Mouse (Mus musculus) right cerebral cortex, postnatal 10 days (tissue): ENCODE data around the gene Ets1.

Experiments
- DNase-seq, 2 experiments: peaks; one replicate each; pipeline ENCODE4 v3.0.0; 2021; ENCODE audit warnings: low spot score in 2 of 2

The Ets1 gene

GRCm38 (mm10) chr9:32666611-32667517 lies 30.8 kb downstream of the Ets1 start:
- peak; percentile 44 for DNase-seq

GRCm38 (mm10) chr9:32667518-32667908 lies 31.5 kb downstream of the Ets1 start:
- no peak for DNase-seq

GRCm38 (mm10) chr9:32668075-32668673 lies 32.2 kb downstream of the Ets1 start:
- peak; percentile 28 to 59 for DNase-seq

- no peak for DNase-seq
Observed at GRCm38 (mm10) chr9:32669397-32669796, 33.4 kb downstream of the Ets1 start.

GRCm38 (mm10) chr9:32671970-32672859 lies 36.2 kb downstream of the Ets1 start:
- peak; percentile 55 to 57 for DNase-seq

GRCm38 (mm10) chr9:32673923-32674322 lies 37.9 kb downstream of the Ets1 start:
- no peak for DNase-seq

GRCm38 (mm10) chr9:32675671-32676409 lies 39.8 kb downstream of the Ets1 start:
- DNase-seq: no peak

GRCm38 (mm10) chr9:32676480-32676879 lies 40.5 kb downstream of the Ets1 start:
- DNase-seq: no peak

- no peak for DNase-seq
Observed at GRCm38 (mm10) chr9:32677646-32678045, 41.6 kb downstream of the Ets1 start.

GRCm38 (mm10) chr9:32678120-32678757 lies 42.2 kb downstream of the Ets1 start:
- DNase-seq: no peak

GRCm38 (mm10) chr9:32679531-32679930 lies 43.5 kb downstream of the Ets1 start:
- DNase-seq: no peak

GRCm38 (mm10) chr9:32680201-32680600 lies 44.2 kb downstream of the Ets1 start:
- DNase-seq: no peak

GRCm38 (mm10) chr9:32685793-32686558 lies 50.0 kb downstream of the Ets1 start:
- DNase-seq: peak; percentile 54 to 55

GRCm38 (mm10) chr9:32688351-32688750 lies 52.3 kb downstream of the Ets1 start:
- no peak for DNase-seq

GRCm38 (mm10) chr9:32691151-32691925 lies 55.3 kb downstream of the Ets1 start:
- peak; percentile 53 to 58 for DNase-seq

GRCm38 (mm10) chr9:32692944-32693343 lies 56.9 kb downstream of the Ets1 start:
- no peak for DNase-seq

GRCm38 (mm10) chr9:32693411-32693810 lies 57.4 kb downstream of the Ets1 start:
- no peak for DNase-seq

- DNase-seq: no peak
Observed at GRCm38 (mm10) chr9:32694111-32694824, 58.2 kb downstream of the Ets1 start.
